Mouse (Mus musculus) gonadal fat pad, adult 2 months (tissue): ENCODE measurements around the gene Ak5. TPM values are rescaled to one million over a fixed set of nuclear protein-coding genes. Genes with fewer than 3 reads are reported as not detected.
"Not testable (repeated sequence)": the region's sequence is repeated elsewhere in the genome, so short reads cannot be mapped to it uniquely, and the experiment has no call there.

Experiments used
- DNase-seq: peaks from one replicate; pipeline ENCODE4 v3.0.0-alpha.2; 2012; ENCODE audit warnings: low read depth
- polyA plus RNA-seq: library from polyadenylated mRNA; depleted of rRNA; stranded (reverse); fragments of >200 nt; gene quantifications from 2 replicates; pipeline ENCODE4 v1.2.3, GENCODE M21; 2012; rRNA removed

The Ak5 gene
- 1.5 and 1.6 TPM in 2 replicates for polyA plus RNA-seq

- no peak for DNase-seq
Observed at GRCm38 (mm10) chr3:152668239-152668638, at the start of gene Ak5. Gene Ak5 (minus strand): TSS chr3:152668360.

- DNase-seq, result no peak
Observed at GRCm38 (mm10) chr3:152713991-152714902, 46.1 kb upstream of the Ak5 start, which contains the start of gene Pigk. Gene Pigk (plus strand): TSS chr3:152714100.

GRCm38 (mm10) chr3:152712957-152713356 is 44.8 kb upstream of the Ak5 start:
- DNase-seq, result no peak

GRCm38 (mm10) chr3:152709936-152710335 is 41.8 kb upstream of the Ak5 start:
- no peak for DNase-seq

- no peak for DNase-seq
Observed at GRCm38 (mm10) chr3:152707321-152707823, 39.2 kb upstream of the Ak5 start.

GRCm38 (mm10) chr3:152706901-152707300 is 38.7 kb upstream of the Ak5 start:
- DNase-seq, result no peak

GRCm38 (mm10) chr3:152705826-152706225 is 37.7 kb upstream of the Ak5 start:
- no peak for DNase-seq

GRCm38 (mm10) chr3:152702274-152702843 is 34.2 kb upstream of the Ak5 start:
- DNase-seq, result no peak

GRCm38 (mm10) chr3:152701536-152701935 is 33.4 kb upstream of the Ak5 start:
- not testable (repeated sequence) for DNase-seq

- no peak for DNase-seq
Observed at GRCm38 (mm10) chr3:152699261-152699660, 31.1 kb upstream of the Ak5 start.

- DNase-seq, result no peak
Observed at GRCm38 (mm10) chr3:152698017-152698416, 29.9 kb upstream of the Ak5 start.

GRCm38 (mm10) chr3:152694950-152695349 is 26.8 kb upstream of the Ak5 start:
- no peak for DNase-seq

- no peak for DNase-seq
Observed at GRCm38 (mm10) chr3:152689105-152689504, 20.9 kb upstream of the Ak5 start.

GRCm38 (mm10) chr3:152688532-152688931 is 20.4 kb upstream of the Ak5 start:
- no peak for DNase-seq

GRCm38 (mm10) chr3:152674663-152675062 is 6.5 kb upstream of the Ak5 start:
- DNase-seq, result no peak

- DNase-seq, result no peak
Observed at GRCm38 (mm10) chr3:152669783-152670182, 1.6 kb upstream of the Ak5 start.

- DNase-seq, result no peak
Observed at GRCm38 (mm10) chr3:152668793-152669192, 633 bp upstream of the Ak5 start.

- no peak for DNase-seq
Observed at GRCm38 (mm10) chr3:152667356-152668211, 576 bp downstream of the Ak5 start.

GRCm38 (mm10) chr3:152666991-152667355 is 1.2 kb downstream of the Ak5 start:
- no peak for DNase-seq

GRCm38 (mm10) chr3:152658592-152658991 is 9.6 kb downstream of the Ak5 start:
- DNase-seq, result no peak

GRCm38 (mm10) chr3:152651991-152652390 is 16.2 kb downstream of the Ak5 start:
- DNase-seq, result no peak

- DNase-seq, result no peak
Observed at GRCm38 (mm10) chr3:152644610-152645009, 23.6 kb downstream of the Ak5 start.
